Mouse (Mus musculus) neutrophil, adult 5-6 weeks (primary cell): Measurements from ENCODE around the gene 1810009J06Rik. TPM values are rescaled to one million over a fixed set of nuclear protein-coding genes. Genes with fewer than 3 reads are reported as not detected.
"Not testable (repeated sequence)": the region's sequence is repeated elsewhere in the genome, so short reads cannot be mapped to it uniquely, and the experiment has no call there.

Source experiments
- ATAC-seq: fragments of 151-379, 151-347 bp; 2 replicates; pipeline ENCODE4 v1.8.0; 2017; ENCODE audit warnings: mild to moderate bottlenecking, moderate TSS enrichment; ENCODE audit not compliant: insufficient number of reproducible peaks, poor library complexity, low FRiP score, severe bottlenecking; ENCODE audit errors: extremely low read depth
- total RNA-seq: library from RNA; stranded (forward); fragments of 200-1000 nt; gene quantifications from 2 replicates; pipeline ENCODE4 v1.2.3, GENCODE M21; 2017

The 1810009J06Rik gene
- not detected in 2 replicates for total RNA-seq

GRCm38 (mm10) chr6:40964454-40964853, at the start of gene 1810009J06Rik:
1810009J06Rik (plus strand) TSS chr6:40964754.
- ATAC-seq = not testable (repeated sequence)

GRCm38 (mm10) chr6:40919954-40920353, 44.6 kb upstream of the 1810009J06Rik start:
- no peak for ATAC-seq

GRCm38 (mm10) chr6:40940457-40940856, 24.1 kb upstream of the 1810009J06Rik start, which contains the start of gene 1700074P13Rik:
1700074P13Rik (minus strand) TSS chr6:40940557.
- ATAC-seq = no peak

GRCm38 (mm10) chr6:40951770-40952169, 12.8 kb upstream of the 1810009J06Rik start, which contains the start of gene Gm4744:
Gm4744 (minus strand) TSS chr6:40951870.
- ATAC-seq = no peak

DNA sequence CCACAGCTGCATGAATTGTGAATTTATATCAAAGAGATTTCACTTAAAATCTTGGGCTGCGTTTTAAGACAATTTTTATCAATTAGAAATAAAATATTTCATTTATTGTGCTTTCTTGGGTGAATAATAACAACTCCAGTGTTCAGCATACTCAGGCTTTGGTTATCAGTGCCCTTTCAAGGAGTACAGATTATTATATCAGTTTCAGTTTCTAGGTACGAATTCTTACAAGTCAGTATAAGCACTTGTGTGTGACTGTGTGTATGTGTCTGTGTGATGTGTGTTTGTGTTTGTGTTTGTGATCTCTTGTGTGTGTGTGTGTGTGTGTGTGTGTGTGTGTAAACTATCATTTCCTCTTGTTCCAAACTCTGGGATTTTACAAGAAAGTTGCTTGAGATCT, 10.8 kb upstream of the 1810009J06Rik start:
- ATAC-seq = no peak

DNA sequence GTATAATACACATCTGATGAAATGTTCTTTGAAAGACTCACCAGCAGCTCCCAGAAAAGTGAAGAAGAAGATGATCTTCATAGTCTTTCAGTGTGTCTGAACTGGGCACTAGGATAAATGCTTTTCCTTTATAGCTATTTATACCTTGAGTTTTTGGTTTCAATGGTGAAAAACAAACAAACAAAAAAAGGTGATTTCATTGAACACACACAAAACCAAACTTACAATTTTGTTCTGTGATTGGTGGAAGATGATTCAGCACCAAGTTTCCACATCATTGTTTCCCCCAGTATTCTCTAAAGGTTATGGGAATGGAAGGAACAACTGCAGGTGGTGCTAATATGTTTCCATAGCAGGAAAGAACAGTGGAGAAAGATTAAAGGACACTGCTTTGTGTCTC, 34.8 kb downstream of the 1810009J06Rik start, which contains the start of gene Gm2663:
Gm2663 (minus strand) TSS at position 101 of the 400 bp plus-strand sequence.
- ATAC-seq = not testable (repeated sequence)

DNA sequence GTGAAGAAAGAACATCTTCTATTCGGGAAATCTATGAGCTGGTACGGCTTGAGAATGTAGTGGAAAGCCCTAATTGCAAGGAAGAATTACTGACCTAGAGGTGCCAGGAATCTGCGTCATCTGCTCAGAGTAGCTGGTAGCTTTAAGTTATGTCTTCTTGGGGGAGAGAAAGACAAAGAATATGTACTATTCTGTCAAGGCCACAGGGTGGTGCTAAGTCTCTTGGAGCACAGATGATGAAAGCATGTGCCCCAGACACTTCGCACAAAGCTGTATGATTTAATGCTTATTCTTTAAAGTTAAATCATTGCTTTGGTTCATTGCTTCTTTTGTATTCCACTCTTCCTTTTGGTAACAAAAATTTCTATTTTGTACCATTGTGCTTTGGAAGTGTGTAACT, 50.5 kb downstream of the 1810009J06Rik start:
- no peak for ATAC-seq

Other genes with a start within 250 kb of the 1810009J06Rik start
- gene Moxd2, start 77.3 kb upstream of the 1810009J06Rik start, total RNA-seq = not detected in 2 replicates
- gene Prss58, start 64.4 kb upstream of the 1810009J06Rik start, total RNA-seq = not detected in 2 replicates
- gene 1700074P13Rik, start 24.2 kb upstream of the 1810009J06Rik start, total RNA-seq = not detected in 2 replicates
- gene Gm4744, start 12.9 kb upstream of the 1810009J06Rik start, total RNA-seq = not detected in 2 replicates
- gene Gm2663, start 34.7 kb downstream of the 1810009J06Rik start, total RNA-seq = not detected in 2 replicates
- gene 2210010C04Rik, start 70.8 kb downstream of the 1810009J06Rik start, total RNA-seq = not detected in 2 replicates